Mouse (Mus musculus): ENCODE data around the gene Gm45062.
"Not testable (repeated sequence)": the region's sequence is repeated elsewhere in the genome, so short reads cannot be mapped to it uniquely, and the experiment has no call there.

Gm45062 gene

DNA sequence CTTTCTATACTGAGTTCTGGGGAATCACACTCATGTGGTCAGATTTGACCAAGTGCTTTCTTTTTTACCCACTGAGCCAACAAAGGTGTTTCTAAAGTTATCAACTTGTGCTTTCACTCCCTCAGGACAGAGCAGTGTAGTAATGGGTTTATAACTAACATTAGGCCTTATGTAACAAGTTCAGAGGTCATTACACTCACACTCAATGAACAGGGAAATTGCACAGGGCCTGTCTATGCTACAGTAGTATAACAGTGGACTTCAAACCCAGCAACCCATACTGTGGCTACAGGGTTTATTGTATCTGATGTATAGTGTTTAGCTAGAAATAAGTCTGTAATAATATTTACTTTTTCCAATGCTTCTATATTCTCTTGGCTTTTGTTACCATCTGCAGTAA lies 247.4 kb downstream of the Gm45062 start:
- in situ Hi-C loops (cut with MboI, MseI) = no loop called here

DNA sequence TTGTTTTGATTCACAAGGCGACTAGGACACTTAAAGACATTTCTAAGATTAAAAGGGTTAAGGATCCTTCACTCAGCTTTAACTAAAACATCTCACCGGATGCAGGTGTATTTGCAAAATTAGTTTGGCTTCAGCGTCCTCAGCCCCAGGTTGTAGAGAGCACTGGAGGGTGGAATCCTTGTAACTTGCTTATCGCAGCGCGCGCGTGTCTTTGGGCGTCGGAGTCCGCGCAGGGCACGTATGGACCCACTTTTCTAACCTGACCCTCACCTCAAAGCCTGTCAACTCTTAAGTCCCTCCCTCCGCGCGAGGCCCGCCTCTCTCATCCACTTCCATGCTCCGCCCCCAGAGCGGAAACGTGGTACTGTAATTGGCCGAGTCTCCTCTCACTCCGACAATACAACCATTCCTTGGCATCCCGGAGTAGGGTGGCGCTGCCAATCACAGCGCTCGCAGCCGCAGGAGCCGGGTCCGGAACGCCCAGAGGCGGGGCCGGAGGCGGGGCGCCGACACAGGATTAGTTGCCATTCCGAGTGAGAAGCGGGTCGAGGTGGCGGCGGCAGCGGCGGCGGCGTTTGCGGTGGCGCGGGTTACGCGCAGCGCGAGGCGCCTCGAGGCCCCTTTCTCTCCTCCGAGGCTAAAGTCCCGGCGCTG lies 249.8 kb downstream of the Gm45062 start:
- in situ Hi-C loops (cut with MboI, MseI) = no loop called here

DNA sequence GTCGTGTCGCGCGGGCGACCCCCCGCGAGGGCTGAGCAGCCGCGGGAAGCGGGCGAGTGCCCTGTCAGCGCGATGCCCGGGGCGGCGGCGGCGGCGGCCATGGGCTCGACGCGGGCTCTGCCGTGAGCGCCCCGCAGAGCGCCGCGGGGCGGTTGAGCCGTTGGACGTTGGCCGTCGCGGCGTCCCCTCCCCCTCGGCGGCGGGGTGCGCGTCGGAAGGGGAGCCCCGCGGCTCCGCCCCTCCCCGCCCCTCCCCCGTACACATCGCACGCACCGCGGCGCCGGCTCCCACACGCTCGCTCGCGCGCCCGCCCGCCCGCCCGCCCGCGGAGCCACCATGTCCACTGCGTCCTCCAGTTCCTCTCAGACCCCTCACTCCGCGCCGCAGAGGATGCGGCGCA lies 250.3 kb downstream of the Gm45062 start, which contains the start of gene Glcci1:
TSS of gene Glcci1 (plus strand) at position 50 of the 400 bp plus-strand sequence.
- in situ Hi-C loops (cut with MboI, MseI) = no loop called here

DNA sequence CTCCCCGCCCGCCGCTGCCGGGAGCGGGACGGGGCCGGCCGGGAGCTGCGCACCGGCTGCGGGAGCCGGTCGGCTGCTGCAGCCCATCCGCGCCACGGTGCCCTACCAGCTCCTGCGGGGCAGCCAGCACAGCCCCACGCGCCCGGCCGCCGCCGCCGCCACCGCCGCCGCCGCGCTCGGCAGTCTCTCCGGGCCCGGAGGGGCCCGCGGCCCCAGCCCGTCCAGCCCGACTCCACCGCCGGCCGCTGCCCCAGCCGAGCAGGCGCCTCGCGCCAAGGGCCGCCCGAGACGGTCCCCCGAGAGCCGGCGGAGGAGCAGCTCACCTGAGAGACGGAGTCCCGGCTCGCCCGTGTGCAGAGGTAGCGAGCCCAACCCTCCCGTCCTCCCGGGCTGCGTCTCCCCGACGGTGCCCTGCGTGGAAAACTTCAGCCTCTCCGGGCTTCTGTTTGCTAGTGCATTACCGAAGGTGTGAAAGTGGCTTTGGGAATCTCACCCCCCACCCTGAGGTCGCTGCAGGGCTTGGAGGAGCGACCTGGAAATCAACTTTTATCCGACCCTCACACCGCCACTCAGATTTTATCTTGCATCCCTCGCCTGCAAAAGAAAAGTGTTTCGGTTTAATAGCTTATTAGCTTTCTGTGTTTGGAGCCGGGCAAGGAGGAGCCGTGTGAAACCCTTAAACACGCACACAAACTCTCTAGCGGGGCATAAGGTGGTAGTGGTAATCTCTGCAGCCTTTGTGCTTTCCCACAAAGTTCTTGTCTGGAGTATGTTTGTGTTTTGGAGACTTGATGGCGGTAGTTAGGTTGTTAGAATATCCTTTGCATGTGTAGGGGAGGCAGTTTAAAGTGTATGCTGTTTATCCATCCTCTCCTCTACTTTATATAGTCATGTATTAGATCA lies 251.0 kb downstream of the Gm45062 start:
- in situ Hi-C loops (cut with MboI, MseI) = loop anchor here (5.0 kb wide), 1 partner anchor 222 kb away; no protein-coding TSS in a partner anchor

DNA sequence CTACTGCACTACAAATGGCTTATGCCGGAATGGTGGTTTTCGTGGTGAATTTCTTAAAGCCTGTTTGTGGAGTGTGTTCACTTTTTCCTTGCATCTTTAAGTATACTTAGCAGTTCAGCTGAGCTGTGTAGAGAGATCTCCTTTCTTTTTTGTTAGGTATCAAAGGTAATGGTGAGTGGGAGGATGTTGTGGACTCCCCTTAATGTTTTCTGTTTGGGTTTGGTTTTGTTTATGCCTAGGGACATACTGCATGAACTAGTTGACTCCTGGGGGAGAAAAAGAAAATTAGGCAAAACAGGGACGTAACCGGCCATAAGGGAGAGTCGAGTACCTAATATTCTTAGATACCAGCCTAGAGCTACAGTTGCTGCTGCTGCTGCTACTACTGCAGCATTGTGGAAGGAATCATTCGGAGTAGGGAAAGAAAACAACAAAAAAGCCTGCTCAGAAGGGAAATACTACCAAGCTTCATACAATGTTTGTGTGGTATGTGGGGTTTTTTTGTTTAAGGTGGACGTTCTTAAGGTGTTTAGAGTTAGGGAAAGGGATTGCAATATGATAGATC lies 251.7 kb downstream of the Gm45062 start:
- in situ Hi-C loops (cut with MboI, MseI) = loop anchor here (5.0 kb wide), 1 partner anchor 221 kb away; no protein-coding TSS in a partner anchor

DNA sequence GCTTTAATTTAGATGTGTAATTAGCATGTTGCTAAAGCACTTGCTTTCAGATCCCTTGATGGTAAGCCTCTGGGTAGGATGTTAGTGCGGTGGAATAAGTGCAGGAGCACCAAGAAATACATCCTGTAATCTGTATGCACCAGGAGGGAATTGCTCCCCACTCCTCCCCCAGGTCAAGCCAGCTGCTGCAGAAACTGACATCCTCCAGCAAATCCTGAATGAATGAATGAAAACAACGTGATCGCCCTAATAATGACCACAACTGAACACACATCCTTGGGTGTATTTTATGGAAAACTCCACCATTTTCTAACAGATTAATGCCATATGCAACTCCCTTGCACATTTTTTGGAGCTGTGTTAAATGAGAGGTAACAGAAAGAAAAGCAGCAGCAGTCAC lies 252.2 kb downstream of the Gm45062 start:
- in situ Hi-C loops (cut with MboI, MseI) = loop anchor here (5.0 kb wide), 1 partner anchor 221 kb away; no protein-coding TSS in a partner anchor

DNA sequence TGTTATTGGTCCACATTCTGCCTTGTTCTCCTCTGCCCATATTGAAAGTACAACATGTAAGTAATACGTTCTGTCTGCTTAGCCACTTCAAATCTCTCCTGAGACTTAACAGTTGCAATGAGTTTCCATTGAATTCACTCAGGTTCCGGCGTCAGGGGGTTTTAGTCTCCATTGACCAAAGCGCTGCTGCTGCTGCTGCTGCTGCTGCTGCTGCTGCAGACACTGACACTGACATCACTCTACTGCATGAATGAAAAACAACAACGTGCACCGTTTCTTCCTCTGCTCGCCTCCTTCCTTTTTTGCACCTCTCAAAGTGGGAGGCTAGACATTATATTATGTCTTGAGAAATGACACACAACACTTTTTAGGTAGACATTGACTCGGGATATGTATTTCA lies 253.2 kb downstream of the Gm45062 start:
- in situ Hi-C loops (cut with MboI, MseI) = loop anchor here (5.0 kb wide), 1 partner anchor 220 kb away; no protein-coding TSS in a partner anchor

DNA sequence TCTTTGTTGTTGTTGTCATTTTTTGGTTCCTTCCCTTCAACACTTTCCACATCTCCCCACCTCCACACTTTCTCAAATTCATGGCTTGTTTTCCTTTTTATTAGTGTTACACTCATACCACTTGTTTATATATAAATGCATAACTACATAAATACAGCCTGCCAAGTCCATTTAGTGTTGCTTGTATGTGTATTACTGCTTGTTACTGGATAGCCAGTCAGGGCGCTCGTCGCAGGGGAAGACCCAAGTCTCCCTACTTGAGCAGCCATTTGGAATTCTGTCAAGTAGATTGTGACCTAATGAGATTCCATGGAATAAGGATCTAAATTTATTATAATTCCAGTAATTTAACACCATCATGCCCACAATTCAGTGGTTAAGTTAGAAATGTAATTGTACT lies 260.4 kb downstream of the Gm45062 start:
- in situ Hi-C loops (cut with MboI, MseI) = no loop called here

DNA sequence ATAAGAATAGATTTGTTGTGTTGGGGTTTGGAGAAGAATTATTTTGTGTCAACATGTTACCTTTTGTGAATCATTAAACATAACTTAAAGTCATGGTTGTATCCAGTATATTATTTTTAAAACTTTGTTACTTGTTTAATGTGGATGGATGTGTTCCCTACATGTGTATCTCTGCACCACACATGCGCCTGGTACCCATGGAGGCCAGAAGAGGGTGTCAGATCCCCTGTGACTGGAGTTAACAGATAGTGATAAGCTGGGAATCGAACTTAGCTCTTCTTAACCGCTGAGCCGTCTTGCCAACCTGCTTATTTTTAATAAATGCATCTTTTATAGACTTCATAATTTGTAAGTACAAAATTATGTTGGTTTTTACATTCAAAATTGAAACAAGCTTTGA lies 262.0 kb downstream of the Gm45062 start:
- in situ Hi-C loops (cut with MboI, MseI) = no loop called here

DNA sequence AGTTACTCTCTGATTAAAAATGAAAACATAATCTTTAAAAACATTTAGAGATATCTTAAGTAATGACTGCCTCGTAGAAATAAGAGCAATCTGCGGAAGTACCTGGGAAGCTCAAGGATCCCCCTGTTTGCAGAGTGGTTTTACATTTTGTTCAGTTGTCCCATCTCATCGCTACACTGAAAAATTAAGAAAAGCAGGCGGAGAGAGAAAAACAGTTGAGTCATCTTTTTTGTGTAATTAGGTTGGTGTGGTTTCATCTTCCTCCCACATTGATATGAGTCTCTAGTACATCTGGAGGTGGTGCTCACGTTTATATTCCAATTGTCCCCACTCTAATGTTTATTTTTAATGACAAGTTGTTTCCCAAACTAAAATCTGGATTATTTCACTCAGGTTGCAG lies 265.5 kb downstream of the Gm45062 start:
- in situ Hi-C loops (cut with MboI, MseI) = no loop called here

DNA sequence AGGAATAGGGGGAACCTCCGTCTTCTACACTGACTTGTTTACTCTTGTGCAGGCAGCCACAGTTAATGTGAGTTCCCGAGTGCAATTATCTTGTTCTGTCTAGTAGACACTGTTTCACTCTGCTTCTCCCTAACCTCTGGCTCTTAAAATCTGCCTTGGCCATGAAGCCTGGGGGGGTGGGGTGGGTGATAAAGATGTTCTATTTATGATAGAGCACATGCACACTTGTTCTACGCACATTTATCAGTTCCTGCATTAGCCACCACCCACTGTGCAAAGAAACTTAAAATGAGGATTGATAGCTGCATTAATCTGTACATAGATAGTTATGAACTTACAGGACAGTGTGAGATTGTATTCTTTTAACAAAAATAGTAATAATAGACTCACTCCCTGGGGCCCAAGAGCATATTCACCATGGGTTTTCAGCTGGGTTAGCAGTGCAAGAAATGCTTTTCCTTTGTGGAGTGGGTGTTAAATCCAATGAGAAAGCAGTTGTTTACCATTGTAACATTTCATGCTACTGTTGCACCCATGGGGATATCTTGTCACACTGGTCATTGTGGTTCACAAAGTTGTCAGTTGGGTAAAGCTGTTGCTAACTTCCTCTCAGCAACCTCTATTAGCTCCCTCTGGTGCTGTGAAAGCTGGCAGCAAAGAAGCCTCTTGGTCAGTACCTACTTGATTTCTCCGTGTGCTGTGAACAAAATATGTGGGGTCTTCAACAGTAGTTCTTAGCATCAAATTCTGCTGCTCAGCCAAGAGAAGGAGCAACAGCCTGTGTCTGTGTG lies 272.0 kb downstream of the Gm45062 start:
- in situ Hi-C loops (cut with MboI, MseI) = no loop called here

DNA sequence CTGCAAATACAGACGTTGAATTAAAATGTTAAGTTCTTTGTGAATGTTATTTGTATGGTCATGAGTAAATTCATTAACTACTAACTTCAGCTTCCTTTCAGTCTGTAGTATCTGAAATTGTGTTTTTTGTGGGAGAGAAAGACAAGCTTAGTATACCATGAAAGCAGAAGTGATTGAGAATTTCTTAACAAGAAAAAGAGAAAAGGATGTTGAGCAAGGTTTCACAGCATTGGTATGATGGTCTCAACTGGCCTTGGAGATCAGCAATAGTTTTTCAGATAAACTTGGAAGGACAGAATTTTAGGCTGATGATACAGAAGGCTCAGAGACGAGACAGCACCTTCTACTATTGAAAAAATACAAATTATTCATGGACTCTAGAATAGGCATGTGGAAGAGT lies 277.7 kb downstream of the Gm45062 start:
- in situ Hi-C loops (cut with MboI, MseI) = no loop called here

DNA sequence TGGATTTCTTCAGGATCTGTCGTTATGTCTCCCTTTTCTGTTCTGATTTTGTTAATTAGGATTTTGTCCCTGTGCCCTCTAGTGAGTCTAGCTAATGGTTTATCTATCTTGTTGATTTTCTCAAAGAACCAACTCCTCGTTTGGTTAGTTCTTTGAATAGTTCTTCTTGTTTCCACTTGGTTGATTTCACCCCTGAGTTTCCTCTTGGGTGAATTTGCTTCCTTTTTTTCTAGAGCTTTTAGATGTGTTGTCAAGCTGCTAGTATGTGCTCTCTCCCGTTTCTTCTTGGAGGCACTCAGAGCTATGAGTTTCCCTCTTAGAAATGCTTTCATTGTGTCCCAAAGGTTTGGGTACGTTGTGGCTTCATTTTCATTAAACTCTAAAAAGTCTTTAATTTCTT lies 282.3 kb downstream of the Gm45062 start:
- in situ Hi-C loops (cut with MboI, MseI) = not testable (repeated sequence)

DNA sequence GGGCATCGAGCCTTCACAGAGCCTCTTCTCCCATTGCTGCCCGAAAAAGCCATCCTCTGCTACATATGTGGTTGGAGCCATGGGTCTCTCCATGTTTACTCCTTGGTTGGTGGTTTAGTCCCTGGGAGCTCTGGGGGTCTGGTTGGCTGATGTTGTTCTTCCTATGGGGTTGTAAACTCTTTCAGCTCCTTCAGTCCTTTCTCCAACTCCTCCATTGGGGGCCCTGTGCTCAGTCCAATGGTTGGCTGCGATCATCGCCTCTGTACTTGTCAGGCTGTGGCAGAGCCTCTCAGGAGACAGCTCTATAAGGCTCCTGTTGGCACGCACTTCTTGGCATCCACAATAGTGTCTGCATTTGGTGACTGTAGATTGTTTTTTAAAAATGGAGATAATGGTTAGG lies 285.6 kb downstream of the Gm45062 start:
- in situ Hi-C loops (cut with MboI, MseI) = no loop called here

DNA sequence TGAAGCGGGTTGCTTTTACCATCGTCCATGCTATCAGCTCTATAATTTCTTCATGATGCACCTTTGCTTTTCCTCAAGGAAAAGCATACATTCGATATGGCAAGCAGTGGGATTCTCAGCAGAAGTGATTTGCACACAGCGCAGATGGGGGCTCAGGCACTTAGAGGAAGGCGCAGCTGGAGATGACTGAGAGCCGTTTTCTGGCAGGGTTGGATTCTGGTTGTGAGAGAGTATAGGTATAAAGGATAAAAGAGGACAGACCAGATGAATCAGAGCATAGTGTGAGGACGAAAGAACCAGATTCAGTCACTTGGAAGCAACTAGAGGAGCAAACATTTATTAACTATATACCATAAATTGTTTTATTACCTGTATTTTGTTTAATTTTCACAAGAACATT lies 286.5 kb downstream of the Gm45062 start:
- in situ Hi-C loops (cut with MboI, MseI) = no loop called here

DNA sequence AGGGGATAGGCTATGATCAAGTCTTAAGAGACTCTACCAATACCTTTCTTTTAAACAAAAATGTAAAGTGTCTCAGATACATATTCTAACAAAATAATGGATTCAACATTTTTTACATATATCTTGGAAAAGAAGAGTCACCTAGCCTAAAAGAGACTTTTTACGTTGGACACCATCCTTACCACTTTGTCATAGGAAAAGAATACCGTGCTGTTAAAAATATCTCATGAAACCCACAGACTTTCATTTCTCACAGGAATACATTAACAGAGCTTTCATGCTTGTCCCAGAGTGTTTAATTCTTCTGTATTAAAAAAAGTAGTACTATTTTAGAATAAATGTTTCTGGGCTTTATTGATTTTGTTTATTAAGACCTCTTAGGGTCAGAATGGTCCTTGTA lies 291.9 kb downstream of the Gm45062 start:
- in situ Hi-C loops (cut with MboI, MseI) = no loop called here

DNA sequence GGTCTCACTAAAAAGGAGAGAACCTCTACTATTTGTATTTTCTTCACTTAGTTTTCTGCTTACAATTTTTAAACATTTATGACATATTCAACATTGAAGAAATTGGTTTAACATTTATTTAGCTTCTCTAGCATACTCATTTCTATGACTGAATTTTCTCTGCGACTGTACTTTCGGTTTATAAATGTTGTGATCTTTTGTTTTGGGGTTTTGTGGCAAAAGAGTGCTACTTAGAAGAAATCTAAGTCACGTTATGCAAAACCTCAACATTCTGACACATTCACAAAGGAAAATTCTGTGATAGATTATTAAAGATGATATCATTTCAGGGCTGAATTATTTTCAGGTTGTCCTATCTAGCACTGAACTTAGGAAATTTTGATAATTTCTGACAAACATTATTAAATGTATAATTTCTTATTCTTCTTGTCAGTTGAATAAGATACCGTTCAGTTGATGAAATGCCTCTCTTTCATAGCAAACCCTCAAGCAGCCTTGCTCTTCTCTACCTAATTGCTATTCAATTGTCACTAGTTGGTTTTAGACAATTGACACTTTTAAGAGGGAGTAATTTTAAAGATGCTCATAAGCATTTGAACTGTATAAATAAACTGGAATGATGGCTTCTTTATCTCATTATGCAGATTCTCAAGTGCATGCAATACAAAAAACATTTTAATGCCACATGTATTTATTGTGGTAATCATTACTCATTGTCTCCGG lies 297.8 kb downstream of the Gm45062 start:
- in situ Hi-C loops (cut with MboI, MseI) = no loop called here

DNA sequence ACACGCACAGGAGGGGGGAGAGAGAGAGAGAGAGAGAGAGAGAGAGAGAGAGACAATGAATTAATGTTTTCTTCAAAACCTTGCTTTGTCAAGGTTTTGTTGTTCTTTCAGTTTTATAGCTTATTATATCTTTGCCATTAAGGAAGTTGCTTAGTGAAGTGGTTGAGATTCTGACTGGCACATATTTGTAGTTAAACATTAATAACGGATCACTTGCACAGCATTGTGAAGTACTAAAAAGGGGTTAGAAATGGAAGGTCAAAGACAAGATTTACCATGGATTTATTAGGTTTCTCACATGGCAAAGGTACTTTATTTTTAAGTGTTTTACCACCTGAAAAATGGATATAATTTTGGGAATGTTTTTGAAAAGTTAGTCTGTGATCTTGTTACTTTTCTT lies 301.4 kb downstream of the Gm45062 start:
- in situ Hi-C loops (cut with MboI, MseI) = no loop called here

DNA sequence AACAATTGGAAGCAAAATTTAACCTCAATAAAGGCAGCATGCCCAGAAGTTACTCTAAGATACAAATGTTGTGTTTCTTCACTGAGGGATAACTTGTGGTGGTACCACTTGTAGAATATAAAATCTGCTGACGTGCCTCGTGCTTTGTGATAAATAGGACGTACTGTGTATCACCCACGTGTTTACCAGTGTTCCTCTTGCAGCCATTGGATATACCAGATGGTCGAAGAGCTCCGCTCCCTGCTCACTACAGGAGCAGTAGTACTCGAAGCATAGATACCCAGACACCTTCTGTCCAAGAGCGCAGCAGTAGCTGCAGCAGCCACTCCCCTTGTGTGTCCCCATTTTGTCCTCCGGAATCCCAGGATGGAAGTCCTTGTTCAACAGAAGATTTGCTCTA lies 323.1 kb downstream of the Gm45062 start:
- in situ Hi-C loops (cut with MboI, MseI) = no loop called here

DNA sequence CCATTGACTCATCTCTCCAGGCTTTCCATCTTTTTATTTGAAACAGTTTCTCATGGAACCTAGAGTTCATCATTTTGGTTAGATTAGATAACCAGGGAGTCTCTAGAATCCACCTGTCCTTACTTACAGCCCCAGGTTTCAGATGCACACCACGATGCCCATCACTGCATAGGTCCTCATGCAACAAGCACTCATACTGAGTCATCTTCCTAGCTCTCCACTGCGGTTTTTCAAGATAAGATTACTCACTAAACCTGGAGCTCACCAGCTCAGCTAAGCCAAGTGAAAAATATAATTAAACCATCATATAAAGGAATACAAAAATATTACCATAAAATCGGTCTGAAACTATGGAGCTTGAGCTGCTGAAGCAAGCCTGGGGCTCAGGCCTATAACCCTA lies 324.6 kb downstream of the Gm45062 start:
- in situ Hi-C loops (cut with MboI, MseI) = no loop called here

DNA sequence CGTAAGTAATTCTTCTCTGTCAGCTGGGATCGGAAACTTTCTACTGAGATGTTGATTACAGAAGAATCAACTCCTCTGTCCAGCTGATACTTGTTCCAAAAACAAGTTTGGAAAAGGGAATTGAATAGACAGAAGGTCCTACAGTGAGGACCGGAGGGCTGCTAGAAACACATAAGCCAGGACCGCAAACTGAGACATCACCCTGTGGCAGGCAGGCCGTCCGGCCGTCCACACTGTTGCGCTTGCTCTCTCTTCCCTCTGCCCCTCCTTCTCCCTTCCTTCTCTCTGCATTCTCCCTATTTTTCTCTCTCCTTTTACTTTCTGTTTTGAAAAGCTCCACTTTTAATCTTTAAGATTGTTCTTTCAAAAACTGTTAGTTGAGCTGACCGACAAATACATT lies 332.4 kb downstream of the Gm45062 start:
- in situ Hi-C loops (cut with MboI, MseI) = no loop called here

All from regulatory T cell (primary cell).